Mouse (Mus musculus) cortical plate, adult 2 months (tissue): ENCODE results near the gene Susd2.

Source experiments
- CTCF ChIP-seq: fragments of 200-500 bp; IDR thresholded peaks from 2 replicates; pipeline ENCODE4 v1.5.1; 2011; ENCODE audit warnings: mild to moderate bottlenecking, control low read depth, low read length; ENCODE audit not compliant: insufficient read depth; ENCODE audit errors: extremely low read depth
- POLR2A ChIP-seq: fragments of 200-500 bp; IDR thresholded peaks from 2 replicates; pipeline ENCODE4 v1.6.1; 2011; ENCODE audit warnings: mild to moderate bottlenecking, low read length, control low read depth; ENCODE audit not compliant: insufficient read depth; ENCODE audit errors: extremely low read depth

DNA sequence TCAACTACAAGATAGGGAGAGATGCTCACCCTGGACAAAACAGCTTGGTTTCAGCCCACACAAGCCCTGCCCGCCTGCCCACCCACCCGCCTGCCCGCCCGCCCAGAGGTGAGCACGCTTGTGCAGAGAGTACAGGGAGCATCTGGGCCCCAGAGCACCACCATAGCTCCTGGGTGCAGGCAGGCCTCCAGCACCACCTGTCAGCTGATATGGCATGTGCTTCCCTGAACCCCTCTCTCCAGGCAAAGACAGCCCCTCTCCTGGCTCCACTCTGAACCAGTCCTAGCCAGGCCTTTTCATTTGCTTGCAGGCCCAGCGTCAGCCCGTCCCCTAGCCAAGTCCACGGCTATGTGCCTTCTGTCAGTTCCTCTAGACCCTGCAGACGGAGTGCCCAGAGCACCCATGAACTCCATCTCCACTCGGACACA, 36.8 kb upstream of the Susd2 start:
- no peak for TF ChIP-seq POLR2A
- TF ChIP-seq CTCF: no peak
